Mouse (Mus musculus) myocyte (in vitro differentiated cells): Measurements from ENCODE around the gene Lrfn1. TPM values are rescaled to one million over a fixed set of nuclear protein-coding genes. Genes with fewer than 3 reads are reported as not detected.
"Not testable (repeated sequence)": the region's sequence is repeated elsewhere in the genome, so short reads cannot be mapped to it uniquely, and the experiment has no call there.

Source experiments
- H3K27me3 ChIP-seq: one replicate; pipeline ENCODE4 v1.6.1; 2011; ENCODE audit not compliant: control insufficient read depth, insufficient read depth, insufficient read length
- H3K36me3 ChIP-seq: one replicate; pipeline ENCODE4 v1.6.1; 2011; ENCODE audit not compliant: control insufficient read depth, insufficient read depth
- H3K4me2 ChIP-seq: one replicate; pipeline ENCODE4 v1.6.1; 2011; ENCODE audit warnings: low read depth, control low read depth
- H3K4me3 ChIP-seq: one replicate; pipeline ENCODE4 v1.5.1; 2011; ENCODE audit warnings: mild to moderate bottlenecking, control low read depth, moderate library complexity
- H3K79me2 ChIP-seq: one replicate; pipeline ENCODE4 v1.6.1; 2011; ENCODE audit not compliant: control insufficient read depth, insufficient read depth
- H3ac ChIP-seq: one replicate; pipeline ENCODE4 v1.6.1; 2011; ENCODE audit not compliant: control insufficient read depth, insufficient read length
- CEBPB ChIP-seq: IDR thresholded peaks from 2 replicates; pipeline ENCODE4 v1.6.1; 2011; ENCODE audit warnings: mild to moderate bottlenecking, moderate library complexity; ENCODE audit not compliant: poor library complexity, insufficient read depth, severe bottlenecking
- E2F4 ChIP-seq: IDR thresholded peaks from one replicate; pipeline ENCODE4 v1.6.1; 2011; ENCODE audit warnings: mild to moderate bottlenecking, control low read depth, moderate library complexity; ENCODE audit not compliant: insufficient read depth
- MYOD1 ChIP-seq, 3 experiments: IDR thresholded peaks; one replicate each; pipeline ENCODE4 v1.6.1; 2011; ENCODE audit warnings: control low read depth in 2 of 3, low read depth in 2 of 3, mild to moderate bottlenecking in 2 of 3, moderate library complexity in 1 of 3; ENCODE audit not compliant: insufficient read length in 2 of 3, control insufficient read depth in 1 of 3
- MYOG ChIP-seq, 3 experiments: IDR thresholded peaks; one replicate each; pipeline ENCODE4 v1.6.1; 2011; ENCODE audit warnings: control low read depth in 2 of 3, low read depth in 2 of 3, mild to moderate bottlenecking in 2 of 3; ENCODE audit not compliant: insufficient read length in 2 of 3, control insufficient read depth in 1 of 3, insufficient read depth in 1 of 3
- POLR2AphosphoS2 ChIP-seq: IDR thresholded peaks from one replicate; pipeline ENCODE4 v1.6.1; 2011; ENCODE audit warnings: low read depth, control low read depth; ENCODE audit not compliant: insufficient read length
- REST ChIP-seq: IDR thresholded peaks from one replicate; pipeline ENCODE4 v1.6.1; 2011; ENCODE audit warnings: mild to moderate bottlenecking, control low read depth, moderate library complexity; ENCODE audit not compliant: insufficient read depth, insufficient read length
- SRF ChIP-seq: IDR thresholded peaks from one replicate; pipeline ENCODE4 v1.6.1; 2011; ENCODE audit warnings: low read depth; ENCODE audit not compliant: control insufficient read depth, insufficient read length
- TCF12 ChIP-seq: IDR thresholded peaks from one replicate; pipeline ENCODE4 v1.6.1; 2011; ENCODE audit warnings: mild to moderate bottlenecking, control low read depth; ENCODE audit not compliant: poor library complexity, insufficient read depth, severe bottlenecking
- polyA plus RNA-seq: library from polyadenylated mRNA; unstranded; fragments of >200 nt; fragmentation: generic; extraction: Trizol; gene quantifications from one replicate; pipeline ENCODE4 v1.2.1, GENCODE M21; 2012; ENCODE audit warnings: missing spikeins

The Lrfn1 gene
- polyA plus RNA-seq, 1 experiment = not detected

DNA sequence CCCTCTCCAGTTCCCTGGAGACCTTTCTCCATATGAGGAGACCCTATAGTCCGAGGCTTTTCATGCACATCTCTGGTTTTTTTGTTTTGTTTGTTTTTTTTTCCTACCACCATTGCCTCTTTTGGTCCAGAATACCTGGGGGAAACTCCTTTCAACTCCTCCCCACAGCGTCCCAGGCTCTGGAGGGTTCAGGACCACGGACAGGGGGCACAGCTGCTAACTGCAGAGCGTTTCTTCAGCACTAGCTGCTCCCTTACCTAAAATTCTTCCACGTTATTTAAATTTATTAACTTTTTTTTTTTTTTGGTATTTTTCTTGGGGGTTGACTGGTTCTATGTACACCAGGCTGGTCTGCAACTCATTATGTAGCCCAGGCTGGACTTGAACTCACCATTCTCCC is 53.8 kb downstream of the Lrfn1 start:
- Histone ChIP-seq H3K27me3 (peaks cover 31% of the 10 kb centered on the region), H3K79me2 (no peaks in the 10 kb centered on the region), H3K4me2 (no peak overlapping the region), H3K36me3 (no peaks in the 10 kb centered on the region), H3ac (no peak overlapping the region), H3K4me3 (no peak overlapping the region)
- no peak for TF ChIP-seq POLR2AphosphoS2
- TF ChIP-seq MYOD1 (IDR thresholded peaks at IDR 0.05; ENCODE audit: control insufficient read depth in 1 of 3, insufficient read length in 2 of 3, low read depth in 2 of 3) = peak in 2 of 3 experiments; percentile 12 to 43
- peak in 1 of 3 experiments; percentile 50 for TF ChIP-seq MYOG (IDR thresholded peaks at IDR 0.05; ENCODE audit: control insufficient read depth in 1 of 3, insufficient read depth in 1 of 3, insufficient read length in 2 of 3, low read depth in 2 of 3)
- TF ChIP-seq REST = peak; percentile 88

DNA sequence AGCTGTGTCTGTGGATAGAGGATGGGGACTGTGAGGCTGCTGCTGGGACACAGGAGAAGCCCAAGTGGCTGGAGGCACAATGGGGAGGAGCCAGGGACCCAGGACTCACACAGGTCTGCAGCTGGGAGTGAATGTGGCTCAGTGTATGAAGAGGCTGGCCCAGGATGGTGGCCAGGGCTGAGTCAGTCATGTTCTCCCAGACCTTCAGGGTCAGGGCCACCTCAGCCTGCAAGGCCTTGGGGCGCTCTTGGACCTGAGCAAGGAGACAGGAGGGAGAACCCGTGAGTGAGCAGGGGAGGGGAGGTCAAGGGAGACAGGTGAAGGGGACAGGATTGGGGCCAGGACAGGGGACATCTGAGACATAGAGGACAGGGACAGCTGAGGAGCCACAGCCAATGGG is 57.3 kb downstream of the Lrfn1 start:
- H3K27me3 ChIP-seq = peaks cover 33% of the 10 kb centered on the region
- H3ac ChIP-seq, H3K4me2 ChIP-seq, H3K36me3 ChIP-seq, H3K79me2 ChIP-seq, H3K4me3 ChIP-seq: not testable (repeated sequence)

DNA sequence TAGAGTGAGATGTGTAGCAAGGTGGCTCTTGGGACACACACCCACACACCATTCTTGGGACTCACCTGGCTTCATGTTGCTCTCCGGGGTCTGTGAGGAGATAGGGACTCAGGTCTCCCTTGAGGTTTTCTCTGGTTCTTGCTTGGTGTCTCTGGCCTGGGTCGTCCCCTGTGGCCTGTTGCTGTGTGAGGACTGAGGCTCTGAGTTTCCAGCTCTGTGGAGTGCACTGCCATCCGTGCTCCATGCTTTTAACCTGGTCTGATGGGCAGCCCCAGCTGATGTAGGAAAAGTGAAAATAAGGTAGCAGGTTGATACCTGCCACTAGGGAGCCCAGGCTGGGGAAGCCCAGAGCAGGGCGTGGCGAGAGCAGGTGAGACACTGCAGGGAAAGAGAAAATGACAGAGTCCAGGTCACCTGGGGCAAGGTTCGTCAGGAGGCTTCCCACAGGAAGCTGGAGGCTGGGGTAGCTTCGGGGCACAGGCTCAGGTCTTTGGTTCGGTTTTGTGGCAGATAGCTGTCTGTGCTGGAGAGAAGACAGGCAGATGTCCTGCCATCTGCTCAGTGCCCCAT is 58.7 kb downstream of the Lrfn1 start, which contains the start of gene Ifnl2:
TSS of gene Ifnl2 (minus strand) at position 51 of the 570 bp plus-strand sequence.
- H3K4me2 ChIP-seq, H3K4me3 ChIP-seq, H3ac ChIP-seq, H3K36me3 ChIP-seq, H3K79me2 ChIP-seq: not testable (repeated sequence)
- H3K27me3 ChIP-seq = peaks cover 27% of the 10 kb centered on the region

DNA sequence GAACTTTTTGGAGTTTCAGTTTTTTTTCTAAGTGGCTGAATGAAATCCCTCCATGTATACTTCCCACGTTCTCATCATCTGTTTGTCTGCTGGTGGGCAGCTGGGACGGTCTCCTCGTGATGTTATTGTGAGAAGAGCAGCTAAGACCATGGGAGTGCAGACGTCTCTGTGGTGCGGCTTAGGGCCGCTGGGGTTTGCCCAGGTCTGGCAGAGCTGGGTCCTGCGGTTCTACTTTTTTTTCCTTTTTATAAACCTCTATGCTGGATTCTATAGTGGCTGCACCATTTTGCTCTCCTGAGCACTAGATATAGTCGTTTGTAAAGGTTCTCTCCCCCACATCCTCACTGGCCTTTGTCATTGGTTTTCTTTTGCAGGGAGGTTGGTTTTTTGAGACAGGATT is 59.7 kb downstream of the Lrfn1 start:
- no peaks in the 10 kb centered on the region for H3K36me3 ChIP-seq
- no peaks in the 10 kb centered on the region for H3K79me2 ChIP-seq
- no peak overlapping the region for H3K4me2 ChIP-seq
- H3ac ChIP-seq = no peak overlapping the region
- H3K4me3 ChIP-seq = no peak overlapping the region
- H3K27me3 ChIP-seq = peaks cover 21% of the 10 kb centered on the region
- TF ChIP-seq CEBPB (no peak), TCF12 (no peak), MYOD1 (IDR thresholded peaks at IDR 0.05; ENCODE audit: control insufficient read depth in 1 of 3, insufficient read length in 2 of 3, low read depth in 2 of 3) (no peak), MYOG (IDR thresholded peaks at IDR 0.05; ENCODE audit: control insufficient read depth in 1 of 3, insufficient read depth in 1 of 3, insufficient read length in 2 of 3, low read depth in 2 of 3) (no peak), REST (no peak), SRF (no peak), E2F4 (no peak)

Other genes starting within 250 kb of the Lrfn1 start
- 6.5 TPM for gene Eid2, start 184.1 kb upstream of the Lrfn1 start, polyA plus RNA-seq
- gene Eid2b, start 174.2 kb upstream of the Lrfn1 start, polyA plus RNA-seq = 6.1 TPM
- not detected for gene Selenov, start 160.8 kb upstream of the Lrfn1 start, polyA plus RNA-seq
- 0.02 TPM for gene Dll3, start 149.7 kb upstream of the Lrfn1 start, polyA plus RNA-seq
- gene Timm50, start 139.9 kb upstream of the Lrfn1 start, polyA plus RNA-seq = 83.6 TPM
- 84.2 TPM for gene Supt5, start 113.2 kb upstream of the Lrfn1 start, polyA plus RNA-seq
- gene Rps16, start 101.3 kb upstream of the Lrfn1 start, polyA plus RNA-seq = 4,542 TPM
- 15.8 TPM for gene Plekhg2, start 79.4 kb upstream of the Lrfn1 start, polyA plus RNA-seq
- 7.5 TPM for gene Zfp36, start 71.7 kb upstream of the Lrfn1 start, polyA plus RNA-seq
- gene Med29, start 59.3 kb upstream of the Lrfn1 start, polyA plus RNA-seq = 34.2 TPM
- 34.3 TPM for gene Paf1, start 59.0 kb upstream of the Lrfn1 start, polyA plus RNA-seq
- not detected for gene Gmfg, start 14.5 kb upstream of the Lrfn1 start, polyA plus RNA-seq
- gene Ifnl2, start 58.5 kb downstream of the Lrfn1 start, polyA plus RNA-seq = not detected
- gene Ifnl3, start 70.9 kb downstream of the Lrfn1 start, polyA plus RNA-seq = not detected
- gene Sycn, start 88.9 kb downstream of the Lrfn1 start, polyA plus RNA-seq = not detected
- 0.07 TPM for gene Nccrp1, start 95.3 kb downstream of the Lrfn1 start, polyA plus RNA-seq
- gene Samd4b, start 146.2 kb downstream of the Lrfn1 start, polyA plus RNA-seq = 29.4 TPM
- 27.5 TPM for gene Pak4, start 146.2 kb downstream of the Lrfn1 start, polyA plus RNA-seq
- not detected for gene Acp7, start 179.4 kb downstream of the Lrfn1 start, polyA plus RNA-seq
- gene Fbxo27, start 240.9 kb downstream of the Lrfn1 start, polyA plus RNA-seq = not detected